Mouse (Mus musculus) hindbrain, embryonic 14.5 days (tissue): ENCODE measurements at regions not wholly inside any gene's neighbourhood (a gene's known extent, or its start where the extent isn't known, plus 50 kb on each side); places are given as distances from the start of the nearest gene placed in this dataset.

Experiments used
- ATAC-seq: fragments of 200-750 bp; cut with Nextera tagmentation; 2 replicates; pipeline ENCODE4 v1.8.0; 2017; ENCODE audit warnings: moderate number of reproducible peaks, mild to moderate bottlenecking, moderate TSS enrichment, moderate library complexity; ENCODE audit not compliant: low FRiP score
- DNase-seq: peaks from one replicate; pipeline ENCODE4 v3.0.0-alpha.2; 2015; ENCODE audit warnings: low spot score
- H3K27ac ChIP-seq: fragments of 300-500 bp; sonication (generic); 2 replicates; pipeline ENCODE4 v1.5.1; 2014; ENCODE audit warnings: mild to moderate bottlenecking, moderate library complexity
- H3K27me3 ChIP-seq: fragments of 300-500 bp; sonication (generic); 2 replicates; pipeline ENCODE4 v1.6.1; 2014; ENCODE audit warnings: mild to moderate bottlenecking, low read length, mixed read lengths; ENCODE audit not compliant: control insufficient read depth, insufficient read depth
- H3K36me3 ChIP-seq: fragments of 300-500 bp; sonication (generic); replicated peaks from 2 replicates; pipeline ENCODE4 v1.6.1; 2014; ENCODE audit not compliant: control insufficient read depth, insufficient read depth
- H3K4me1 ChIP-seq: fragments of 300-500 bp; sonication (generic); replicated peaks from 2 replicates; pipeline ENCODE4 v1.6.1; 2014; ENCODE audit warnings: antibody characterized with exemption, low read length, mixed read lengths; ENCODE audit not compliant: control insufficient read depth, insufficient read depth
- H3K4me2 ChIP-seq: fragments of 300-500 bp; sonication (generic); replicated peaks from 2 replicates; pipeline ENCODE4 v1.6.1; 2014; ENCODE audit warnings: mild to moderate bottlenecking, moderate library complexity
- H3K4me3 ChIP-seq: fragments of 300-500 bp; sonication (generic); replicated peaks from 2 replicates; pipeline ENCODE4 v1.5.1; 2014; ENCODE audit warnings: mild to moderate bottlenecking, low read length
- H3K9ac ChIP-seq: fragments of 300-500 bp; sonication (generic); 2 replicates; pipeline ENCODE4 v1.6.1; 2014
- H3K9me3 ChIP-seq: fragments of 300-500 bp; sonication (generic); 2 replicates; pipeline ENCODE4 v1.6.1; 2016; ENCODE audit warnings: low read length; ENCODE audit not compliant: control insufficient read depth
- WGBS: fragments of 180-500 bp; shearing (Covaris S2); extraction: QIAGEN DNeasy Blood & Tissue Kit; methylation state at CpG from one replicate; pipeline ENCODE4 v1.1.7; 2014; 5-methylcytosine and 5-hydroxymethylcytosine counted together

DNA sequence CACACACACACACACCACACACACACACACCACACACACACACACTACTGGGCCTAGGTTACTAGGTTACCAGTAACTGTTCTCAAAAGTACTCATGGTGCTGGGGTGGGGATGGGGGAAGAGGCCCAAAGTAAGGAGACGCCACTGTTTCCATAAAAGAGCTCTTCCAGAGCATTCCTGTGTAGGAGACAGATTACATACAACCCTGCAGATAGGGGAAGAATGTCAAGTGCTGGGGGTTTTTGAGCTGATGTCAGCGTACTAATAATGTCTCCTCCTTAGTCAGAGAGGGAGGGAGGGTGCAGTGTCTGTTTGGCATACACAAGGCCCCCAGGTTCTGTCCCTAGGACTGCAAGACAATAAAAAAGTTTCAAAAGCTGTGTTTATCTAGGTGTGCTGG is 334.4 kb downstream of the Tox3 start:
- ATAC-seq (no peak), DNase-seq (no peak)
- H3K27ac ChIP-seq: no peak overlapping the region
- no peaks in the 10 kb centered on the region for H3K27me3 ChIP-seq
- H3K4me1 ChIP-seq: peaks cover 7% of the 10 kb centered on the region; the same call in 1 of the 2 replicates
- H3K4me2 ChIP-seq: no peak overlapping the region
- 83% methylated on average over 2 of the region's 2 CpGs for WGBS
- H3K9ac ChIP-seq: no peak overlapping the region
- H3K9me3 ChIP-seq: no peaks in the 10 kb centered on the region
- H3K36me3 ChIP-seq: no peaks in the 10 kb centered on the region
- no peak overlapping the region for H3K4me3 ChIP-seq

DNA sequence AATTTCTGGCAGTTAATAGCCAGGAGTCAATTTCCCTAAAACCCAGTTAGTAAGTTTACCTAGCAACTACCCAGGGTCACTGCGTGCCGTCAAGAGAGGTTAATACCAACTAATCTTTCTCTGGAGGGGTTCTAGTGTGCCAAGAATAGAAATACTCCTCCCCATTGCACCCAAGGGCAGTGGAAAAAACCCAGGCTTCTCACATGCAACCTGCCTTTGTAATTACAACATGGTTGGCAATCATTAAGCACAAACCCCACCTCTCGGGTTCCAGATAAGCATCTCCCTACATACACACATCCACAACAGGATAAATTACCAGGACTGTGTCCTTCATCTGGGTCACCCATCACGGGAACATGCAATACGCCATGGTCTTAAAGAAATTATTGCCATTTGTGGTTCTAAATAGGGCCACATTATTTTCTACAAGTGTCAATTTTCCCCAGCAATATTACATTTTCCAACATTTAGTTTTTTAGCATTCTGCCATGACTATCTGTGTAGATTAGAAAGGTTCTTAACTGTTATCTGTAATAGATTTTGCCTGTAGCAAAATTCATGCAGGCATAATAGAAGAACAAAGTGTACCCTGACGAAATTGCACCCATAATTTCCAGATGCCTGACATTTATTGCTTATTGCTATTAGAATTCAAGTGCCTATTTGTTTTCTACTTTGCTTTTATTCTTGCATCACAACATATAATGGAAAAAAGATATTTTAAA is 336.3 kb downstream of the Tox3 start:
- Histone ChIP-seq H3K36me3 (no peaks in the 10 kb centered on the region), H3K9ac (no peak overlapping the region), H3K27me3 (no peaks in the 10 kb centered on the region), H3K27ac (no peak overlapping the region), H3K4me3 (no peak overlapping the region), H3K4me2 (no peak overlapping the region), H3K4me1 (peaks cover 7% of the 10 kb centered on the region; the same call in 1 of the 2 replicates), H3K9me3 (peaks cover 2% of the 10 kb centered on the region; the same call in 1 of the 2 replicates)
- DNase-seq: no peak
- ATAC-seq: no peak
- 72% methylated on average over 6 of the region's 6 CpGs for WGBS

DNA sequence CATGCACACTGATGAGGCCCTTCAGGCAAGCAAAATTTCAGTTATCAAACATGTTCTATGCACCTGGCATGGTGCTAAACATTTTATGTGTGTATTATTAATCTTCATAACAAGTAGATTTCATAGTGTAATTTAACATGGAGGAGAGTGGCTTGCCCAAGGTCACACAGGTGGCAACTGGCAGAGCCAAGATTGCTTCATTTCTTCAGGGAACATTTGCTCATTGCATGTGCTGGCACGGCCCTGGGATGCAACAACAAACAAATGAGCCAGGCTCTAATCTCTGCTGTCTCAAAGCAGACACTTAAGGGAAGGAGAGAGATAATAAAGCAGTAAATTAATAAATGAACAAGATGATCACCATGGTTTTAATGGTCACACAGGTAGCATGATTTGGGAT is 338.7 kb downstream of the Tox3 start:
- H3K4me3 ChIP-seq: no peak overlapping the region
- no peak for ATAC-seq
- no peaks in the 10 kb centered on the region for H3K27me3 ChIP-seq
- no peak overlapping the region for H3K27ac ChIP-seq
- no peaks in the 10 kb centered on the region for H3K36me3 ChIP-seq
- peaks cover 7% of the 10 kb centered on the region; the same call in 1 of the 2 replicates for H3K4me1 ChIP-seq
- 75% methylated on average over 1 of the region's 1 CpGs for WGBS
- H3K4me2 ChIP-seq: no peak overlapping the region
- no peak for DNase-seq
- no peak overlapping the region for H3K9ac ChIP-seq
- H3K9me3 ChIP-seq: peaks cover 8% of the 10 kb centered on the region; the same call in 1 of the 2 replicates

DNA sequence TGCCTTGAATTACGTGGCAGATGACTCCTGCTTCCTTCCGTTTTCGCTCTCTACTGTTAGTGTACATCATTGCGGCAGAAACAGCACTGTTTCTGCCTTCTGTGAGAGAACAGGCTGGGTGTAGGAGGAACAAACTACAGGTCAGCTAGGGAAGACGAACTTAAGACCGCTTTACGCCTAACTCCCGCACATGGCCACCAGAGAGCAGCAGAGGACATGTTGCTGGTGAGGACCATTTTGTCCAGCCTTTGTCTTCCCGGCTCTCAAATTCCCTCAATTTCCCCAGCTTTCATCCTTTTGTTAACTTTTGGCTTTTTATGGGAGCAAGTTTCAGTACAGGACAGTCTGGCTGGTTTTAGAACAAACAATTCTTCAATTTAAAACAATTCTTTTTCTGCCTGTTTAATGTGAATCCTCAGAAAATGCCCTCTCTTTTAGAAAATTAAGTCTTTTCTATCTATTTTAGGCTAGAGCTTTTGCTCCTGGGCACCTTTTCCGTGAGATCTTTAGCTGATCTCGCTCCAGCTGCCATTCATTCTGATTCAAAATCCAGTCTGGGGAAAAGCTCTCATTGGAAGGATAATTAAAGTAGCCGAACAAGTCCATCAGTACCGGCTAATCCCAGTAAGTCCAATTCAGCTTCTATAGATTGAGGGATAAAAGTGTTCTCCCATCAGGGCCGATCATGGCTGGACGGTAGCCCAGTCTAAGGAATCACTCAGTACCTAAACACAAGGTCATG is 347.1 kb downstream of the Tox3 start:
- Histone ChIP-seq H3K36me3 (no peaks in the 10 kb centered on the region), H3K4me1 (peaks cover 10% of the 10 kb centered on the region; the same call in 1 of the 2 replicates), H3K4me3 (no peak overlapping the region), H3K27ac (no peak overlapping the region), H3K27me3 (no peaks in the 10 kb centered on the region), H3K9me3 (no peaks in the 10 kb centered on the region), H3K4me2 (no peak overlapping the region), H3K9ac (no peak overlapping the region)
- ATAC-seq (no peak), DNase-seq (peak; percentile 97)
- WGBS: 33% methylated on average over 15 of the region's 15 CpGs

DNA sequence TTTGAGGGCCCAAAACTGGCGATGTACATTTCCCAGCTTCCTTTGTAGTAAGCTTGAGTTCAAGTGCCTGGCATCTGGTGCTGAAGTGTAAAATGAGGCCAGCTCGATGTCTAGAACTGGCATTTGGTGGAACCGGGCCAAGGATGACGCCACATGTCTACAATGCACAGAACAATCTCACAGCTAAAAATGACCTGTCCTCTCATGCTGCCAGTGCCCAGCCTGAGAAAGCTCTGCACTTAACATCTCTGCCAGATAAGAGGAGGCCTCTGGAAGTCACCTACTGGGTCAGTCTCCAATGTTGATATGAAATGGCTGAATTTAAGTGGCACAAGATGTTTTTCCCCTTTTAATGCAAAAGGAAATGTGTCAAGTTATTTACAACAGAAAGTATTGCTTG is 354.4 kb downstream of the Tox3 start:
- H3K27me3 ChIP-seq: no peaks in the 10 kb centered on the region
- no peaks in the 10 kb centered on the region for H3K9me3 ChIP-seq
- H3K27ac ChIP-seq: no peak overlapping the region
- H3K4me3 ChIP-seq: no peak overlapping the region
- H3K4me1 ChIP-seq: 0 out of 2 replicates have a peak, but pooled peaks cover under 1% of the 10 kb centered on the region
- DNase-seq: no peak
- 89% methylated on average over 4 of the region's 4 CpGs for WGBS
- H3K36me3 ChIP-seq: no peaks in the 10 kb centered on the region
- H3K4me2 ChIP-seq: no peak overlapping the region
- no peak overlapping the region for H3K9ac ChIP-seq
- ATAC-seq: no peak

DNA sequence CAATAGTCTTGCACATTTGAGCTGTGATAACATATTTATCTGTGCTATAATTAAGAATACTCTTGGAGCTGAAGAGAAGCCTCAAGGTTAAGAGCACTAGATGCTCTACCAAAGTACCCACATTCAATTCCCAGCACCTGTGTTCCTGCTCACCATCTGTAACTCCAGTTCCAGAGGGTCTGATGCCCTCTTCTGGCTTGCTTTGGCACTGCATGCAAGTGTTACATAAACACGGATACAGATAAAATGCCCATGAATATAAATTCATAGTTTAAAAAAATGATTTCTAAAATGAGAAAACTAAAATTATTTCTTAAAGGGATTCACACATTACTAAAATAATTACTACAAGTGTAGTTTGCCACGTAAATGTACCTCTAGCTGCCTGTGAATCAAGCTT is 364.3 kb downstream of the Tox3 start:
- Histone ChIP-seq H3K4me1 (no peaks in the 10 kb centered on the region), H3K4me2 (no peak overlapping the region), H3K36me3 (no peaks in the 10 kb centered on the region), H3K27ac (no peak overlapping the region), H3K27me3 (no peaks in the 10 kb centered on the region), H3K4me3 (no peak overlapping the region), H3K9me3 (no peaks in the 10 kb centered on the region), H3K9ac (no peak overlapping the region)
- 93% methylated on average over 2 of the region's 2 CpGs for WGBS
- DNase-seq (no peak), ATAC-seq (no peak)

DNA sequence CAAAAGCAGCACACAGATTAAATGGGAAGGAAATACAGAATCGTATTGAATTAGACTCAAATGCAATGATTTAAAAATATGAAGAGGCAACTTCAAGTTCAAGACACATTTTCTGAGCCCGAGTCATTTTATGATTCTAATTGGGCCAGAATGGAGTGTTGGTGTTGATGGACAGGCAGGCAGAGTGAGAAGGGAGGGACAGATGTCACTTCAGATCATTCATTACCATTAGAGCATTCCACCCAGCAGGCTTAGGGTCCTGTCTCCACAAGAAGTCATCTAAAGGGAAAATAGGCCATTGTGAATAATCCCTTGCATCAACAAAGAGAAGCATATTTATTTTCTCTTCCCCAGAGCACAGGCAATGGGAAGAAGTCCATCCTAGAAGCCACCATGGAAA is 365.6 kb downstream of the Tox3 start:
- DNase-seq (no peak), ATAC-seq (no peak)
- Histone ChIP-seq H3K36me3 (no peaks in the 10 kb centered on the region), H3K9me3 (no peaks in the 10 kb centered on the region), H3K9ac (no peak overlapping the region), H3K4me3 (no peak overlapping the region), H3K27ac (no peak overlapping the region), H3K4me1 (no peaks in the 10 kb centered on the region), H3K27me3 (no peaks in the 10 kb centered on the region), H3K4me2 (no peak overlapping the region)
- WGBS: 81% methylated on average over 2 of the region's 2 CpGs

DNA sequence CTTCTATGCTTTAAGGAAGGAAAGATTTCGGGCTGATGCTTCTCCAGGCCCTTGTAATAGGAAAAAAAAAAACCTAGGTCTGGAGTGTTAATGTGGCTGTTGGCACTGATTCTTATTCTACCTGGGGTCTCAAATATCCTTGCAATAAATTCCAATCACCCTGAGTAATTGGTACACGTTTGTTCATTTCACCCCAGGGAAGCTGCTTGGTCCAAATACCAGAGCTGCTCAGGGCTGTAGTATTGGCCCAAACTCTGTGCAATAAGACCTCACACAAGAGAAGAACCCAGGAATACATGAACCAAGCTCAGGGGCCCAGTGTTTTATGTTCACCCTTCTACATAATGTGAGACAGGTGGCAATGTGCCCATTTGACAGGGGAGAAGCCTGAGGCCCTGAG is 366.8 kb downstream of the Tox3 start:
- H3K36me3 ChIP-seq: no peaks in the 10 kb centered on the region
- WGBS: 83% methylated on average over 2 of the region's 2 CpGs
- DNase-seq (no peak), ATAC-seq (no peak)
- H3K4me1 ChIP-seq: no peaks in the 10 kb centered on the region
- H3K4me2 ChIP-seq: no peak overlapping the region
- H3K4me3 ChIP-seq: no peak overlapping the region
- no peaks in the 10 kb centered on the region for H3K27me3 ChIP-seq
- H3K9me3 ChIP-seq: no peaks in the 10 kb centered on the region
- no peak overlapping the region; the same call in 1 of the 2 replicates for H3K27ac ChIP-seq
- H3K9ac ChIP-seq: no peak overlapping the region

DNA sequence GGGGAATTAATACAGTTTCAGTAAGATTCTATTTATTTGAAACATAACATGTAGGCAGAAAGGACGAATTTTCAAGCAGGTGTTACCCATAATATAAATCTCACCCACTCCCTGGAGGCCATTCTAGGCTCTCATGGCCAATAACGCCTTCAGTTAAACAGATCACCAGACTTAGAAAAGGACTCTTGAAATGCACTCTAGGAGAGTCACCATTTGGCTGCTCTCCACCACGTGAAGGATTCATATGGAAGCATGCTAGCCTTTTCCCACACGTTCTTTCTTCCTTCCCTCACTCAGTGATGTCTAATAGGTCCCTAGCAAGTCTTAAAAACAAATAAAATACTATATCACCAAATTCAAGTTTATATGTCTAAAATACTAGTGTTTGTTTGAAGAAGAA is 367.7 kb downstream of the Tox3 start:
- no peak overlapping the region for H3K4me3 ChIP-seq
- H3K4me1 ChIP-seq: no peaks in the 10 kb centered on the region
- H3K4me2 ChIP-seq: no peak overlapping the region
- ATAC-seq: no peak
- 76% methylated on average over 4 of the region's 4 CpGs for WGBS
- H3K9me3 ChIP-seq: no peaks in the 10 kb centered on the region
- H3K27ac ChIP-seq: no peak overlapping the region
- no peak overlapping the region for H3K9ac ChIP-seq
- DNase-seq: no peak
- H3K27me3 ChIP-seq: no peaks in the 10 kb centered on the region
- H3K36me3 ChIP-seq: no peaks in the 10 kb centered on the region
